Mouse (Mus musculus) cerebellum, adult 8-10 months (tissue): ENCODE results near the gene Prf1.

Experiments
- DNase-seq: peaks from one replicate; pipeline ENCODE4 v3.0.0; 2022

Gene Prf1

DNA sequence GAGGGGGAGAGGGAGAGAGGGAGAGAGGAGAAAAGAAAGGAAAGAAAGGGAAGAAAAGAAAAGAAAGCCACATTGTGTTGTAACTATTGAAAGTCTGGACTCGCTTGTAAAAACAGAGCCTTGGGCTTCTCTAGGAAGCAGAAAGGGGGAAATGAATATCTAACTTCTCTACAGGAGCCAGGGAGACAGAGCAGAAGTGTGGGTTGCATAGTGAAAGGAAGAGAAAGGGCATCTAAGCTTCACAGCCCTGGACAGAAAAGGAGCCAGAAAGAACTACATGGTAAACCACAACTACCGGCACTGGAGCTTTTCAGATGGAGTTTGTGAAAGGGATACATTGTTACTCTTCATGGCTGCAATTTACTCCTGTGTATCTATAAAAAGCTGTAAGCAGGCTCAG is 7.2 kb upstream of the Prf1 start:
- DNase-seq: no peak

DNA sequence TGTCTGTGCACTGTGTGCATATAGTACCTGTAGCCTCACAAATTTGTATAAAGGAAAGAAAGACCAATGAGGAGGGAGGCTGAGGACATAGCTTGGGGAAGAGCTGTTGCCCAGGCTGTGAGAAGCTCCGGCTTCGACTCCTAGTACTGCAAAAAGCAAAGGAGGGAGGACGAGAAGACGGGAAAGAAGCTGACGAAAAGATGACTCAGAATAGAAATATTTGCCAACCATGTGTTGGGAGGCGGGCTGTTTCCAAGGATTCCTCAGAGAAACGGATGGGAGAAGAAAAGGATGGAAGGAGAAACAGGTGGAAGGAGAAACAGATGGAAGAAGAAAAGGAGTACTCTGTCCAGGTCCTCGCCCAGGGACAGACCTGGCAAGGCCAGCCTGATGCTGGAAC is 3.4 kb upstream of the Prf1 start:
- no peak for DNase-seq

DNA sequence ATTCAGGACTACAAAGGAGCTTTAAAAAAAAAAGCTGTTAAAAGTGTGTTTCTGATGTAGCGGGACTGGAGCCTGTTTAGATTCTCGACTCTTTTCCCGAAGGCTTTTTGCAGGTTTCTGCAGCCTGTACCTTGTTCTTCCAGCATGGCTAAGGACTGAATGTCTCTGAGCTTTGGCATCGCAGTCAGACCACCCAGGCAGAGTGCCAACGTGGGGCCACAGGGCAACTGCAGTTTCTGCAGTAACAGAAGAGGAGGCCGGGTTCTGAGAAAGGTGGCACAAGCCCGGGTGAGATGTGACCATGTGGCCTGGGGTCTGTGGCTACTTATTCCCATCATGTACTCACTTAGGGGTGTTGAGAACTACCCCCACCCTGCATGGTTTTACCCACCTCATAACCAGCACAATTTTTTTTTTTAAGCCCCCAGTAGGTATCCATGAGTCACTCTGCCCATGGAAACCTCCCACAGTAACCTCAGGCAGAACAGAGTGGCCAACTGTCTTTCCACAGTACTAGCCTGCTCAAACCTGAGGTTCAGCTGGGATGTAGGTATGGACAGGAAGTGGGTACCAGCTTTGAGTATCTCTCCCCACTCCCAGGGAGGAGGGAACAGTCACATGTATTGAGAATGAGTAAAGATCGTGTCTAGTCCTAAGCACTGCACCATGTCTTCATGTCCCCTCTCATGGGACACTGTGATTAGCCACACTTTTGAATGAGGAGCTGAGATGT is 754 bp upstream of the Prf1 start:
- no peak for DNase-seq

DNA sequence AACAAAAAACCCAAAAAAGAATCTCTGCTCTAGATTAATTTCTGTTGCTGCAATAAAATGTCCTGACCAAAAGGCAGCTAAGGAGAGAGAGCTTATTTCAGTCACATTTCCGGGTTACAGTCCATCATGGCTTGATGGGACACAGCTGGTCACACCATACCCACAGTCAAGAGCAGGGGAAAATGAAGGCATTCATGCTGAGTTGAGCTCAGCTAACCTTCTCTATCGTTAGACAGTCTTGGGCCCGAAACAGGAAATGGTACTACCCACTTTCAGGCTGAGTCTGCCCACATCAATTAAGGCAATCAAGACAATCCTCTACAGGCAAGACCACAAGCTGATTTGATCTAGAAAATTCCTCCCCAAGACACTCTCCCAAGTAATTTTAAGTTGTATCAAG is 3.4 kb downstream of the Prf1 start:
- DNase-seq: no peak

DNA sequence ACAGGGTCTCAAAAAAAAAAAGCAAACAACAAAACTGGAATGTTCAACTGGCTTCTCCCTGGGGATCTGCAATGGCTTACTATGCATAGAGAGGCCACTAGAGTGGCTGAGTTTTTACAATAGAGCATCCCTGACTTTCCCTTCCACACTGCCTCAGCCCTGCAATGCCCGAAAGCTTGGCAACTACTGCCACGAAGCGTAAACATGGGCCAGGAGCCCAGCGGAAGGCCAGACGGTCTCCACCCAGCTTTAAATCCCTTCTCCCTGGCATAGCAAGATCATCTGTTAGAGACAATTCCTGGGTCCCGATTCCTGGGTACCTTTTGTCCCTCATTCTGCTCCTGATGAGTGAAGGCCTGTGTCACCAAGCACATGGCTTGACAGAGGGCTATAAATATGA is 6.4 kb downstream of the Prf1 start:
- DNase-seq: no peak

DNA sequence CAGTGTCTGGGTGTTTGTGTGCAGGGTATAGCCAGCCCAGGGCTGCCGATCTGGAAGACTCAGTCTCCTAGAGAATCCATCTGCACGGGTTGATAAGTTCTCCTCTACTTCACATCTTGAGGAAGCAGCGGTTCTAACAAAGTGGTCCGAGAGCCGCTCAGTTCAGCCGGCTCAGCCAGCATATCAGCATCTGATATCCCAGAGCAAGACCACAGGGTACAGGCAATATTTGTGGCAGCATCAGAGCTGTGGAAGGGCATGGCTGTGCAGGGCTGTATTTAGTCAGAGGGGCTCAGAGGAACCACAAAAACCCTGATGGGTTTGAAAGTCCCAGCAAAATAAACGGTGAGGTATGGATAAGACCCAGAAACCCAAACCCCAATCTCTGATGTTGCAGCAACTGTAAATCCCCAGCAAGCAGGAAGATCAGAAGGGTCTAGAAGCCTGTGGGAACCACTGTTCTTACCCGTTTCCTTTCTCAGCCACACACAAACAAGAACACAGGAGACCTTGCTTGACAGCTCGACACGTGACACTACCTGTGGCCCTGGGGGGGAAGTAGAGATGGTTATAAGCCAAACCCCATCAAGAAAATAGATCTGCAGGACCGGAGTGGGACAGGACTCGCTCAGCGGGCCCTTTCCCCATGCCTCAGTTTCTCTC is 8.4 kb downstream of the Prf1 start:
- DNase-seq: no peak

DNA sequence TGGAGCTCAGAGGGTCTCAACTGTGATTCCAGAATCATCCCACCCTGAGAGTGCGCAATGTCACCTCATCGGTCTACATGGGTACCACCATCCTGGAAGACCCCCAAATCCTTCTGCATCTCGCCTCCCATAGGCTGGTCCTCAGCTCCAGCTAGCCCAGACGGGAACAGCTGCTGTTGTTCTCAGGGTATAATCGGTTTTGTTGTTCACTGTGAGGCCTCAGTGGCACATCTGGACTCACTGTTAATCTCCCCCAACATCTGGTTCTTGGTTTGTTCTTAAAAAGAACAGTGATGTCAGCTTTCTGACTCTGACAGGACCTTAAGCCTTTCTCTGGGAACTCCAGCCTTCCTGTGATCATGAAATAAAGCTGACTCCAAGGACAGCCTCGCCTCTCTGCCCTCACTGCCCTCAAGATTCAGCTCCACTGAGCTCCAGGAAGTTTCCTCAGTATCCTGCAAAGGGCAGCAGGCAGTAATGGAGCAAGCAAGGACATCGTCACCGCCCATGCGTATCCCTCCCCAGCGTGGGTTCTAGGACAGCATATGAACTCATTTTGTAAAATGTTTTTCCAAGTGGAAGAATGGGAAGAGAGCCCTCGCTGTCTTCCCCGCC is 11.2 kb downstream of the Prf1 start:
- no peak for DNase-seq

DNA sequence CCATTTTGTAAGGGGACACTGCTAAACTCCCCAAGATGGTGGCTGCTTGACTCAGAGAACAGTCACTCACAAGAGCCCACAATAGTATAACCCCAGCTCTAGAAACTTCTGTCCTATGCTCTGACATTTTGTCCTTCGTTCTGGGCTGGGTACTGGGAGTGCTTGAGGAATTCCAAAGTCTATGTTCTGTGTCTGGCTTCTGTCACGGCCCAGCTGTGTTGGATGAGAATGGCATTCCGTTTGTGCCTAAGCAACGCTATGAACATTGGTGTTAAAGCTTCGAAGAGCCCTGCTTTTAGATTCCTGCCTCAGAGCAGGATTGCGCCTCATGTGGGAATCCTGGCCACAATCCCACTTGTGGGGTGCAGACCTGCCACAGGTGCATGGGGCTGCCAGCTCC is 14.5 kb downstream of the Prf1 start:
- no peak for DNase-seq

DNA sequence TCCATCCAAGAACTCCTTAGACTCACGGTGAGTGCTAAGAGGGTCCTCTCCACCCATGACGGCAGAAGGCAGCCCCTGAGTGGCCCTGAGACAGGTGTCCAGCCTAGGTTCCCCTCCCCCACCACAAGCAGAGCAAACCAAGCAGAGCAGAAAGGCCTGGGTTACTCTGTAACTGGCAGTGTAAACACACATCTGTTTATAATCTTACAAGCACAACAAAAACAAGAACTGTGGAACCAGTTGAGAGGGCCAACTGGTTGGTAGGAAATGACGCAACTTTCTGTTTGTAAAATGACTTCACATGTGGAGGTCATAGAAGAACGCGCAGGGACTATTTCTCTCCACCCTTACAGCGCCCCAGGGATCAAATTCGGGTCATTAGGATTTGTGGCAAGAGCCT is 15.1 kb downstream of the Prf1 start:
- no peak for DNase-seq

DNA sequence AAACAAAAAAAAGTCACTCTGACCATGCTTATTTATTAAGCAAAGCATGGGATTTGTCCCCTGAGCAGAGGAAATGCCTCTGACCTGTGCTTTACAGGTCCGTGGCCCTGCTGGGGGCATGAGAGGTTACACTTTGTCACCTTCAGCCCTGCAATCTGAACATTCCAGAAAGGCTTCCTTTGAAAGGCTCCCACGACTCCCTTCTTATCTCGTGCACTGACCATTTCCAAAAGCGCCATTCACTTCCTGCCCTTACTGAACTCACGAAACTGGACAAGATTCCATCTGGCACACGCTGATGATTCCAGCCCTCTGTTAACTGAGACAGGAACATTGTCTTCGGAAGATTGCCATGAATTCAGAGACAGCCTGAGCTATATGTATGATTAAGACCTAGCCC is 16.1 kb downstream of the Prf1 start:
- no peak for DNase-seq

DNA sequence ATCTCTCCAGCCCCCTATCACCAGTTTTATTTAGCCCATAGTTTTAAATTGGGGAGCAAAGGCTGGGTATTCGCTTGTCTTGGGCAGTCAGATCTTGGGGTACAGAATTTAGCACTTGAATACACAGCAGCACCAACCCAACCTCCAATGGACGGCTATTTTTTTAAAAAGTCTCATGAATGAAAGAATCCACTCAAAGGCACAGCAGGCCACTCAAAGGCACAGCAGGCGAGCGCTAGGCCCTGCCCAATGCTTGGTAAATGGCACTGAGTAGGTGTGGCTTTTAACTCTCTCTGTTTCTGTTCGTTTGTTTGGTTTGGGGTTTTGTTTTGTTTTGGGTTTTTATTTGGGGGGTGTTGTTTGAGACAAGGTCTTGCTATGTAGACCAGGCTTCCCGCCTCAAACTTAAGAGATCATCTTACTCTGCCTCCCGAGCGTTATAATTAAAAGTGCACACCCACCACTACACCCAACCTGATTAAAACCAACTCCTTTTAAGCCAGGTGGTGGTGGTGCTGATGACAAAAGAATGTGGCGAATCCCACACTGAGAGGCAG is 17.8 kb downstream of the Prf1 start:
- DNase-seq: no peak

DNA sequence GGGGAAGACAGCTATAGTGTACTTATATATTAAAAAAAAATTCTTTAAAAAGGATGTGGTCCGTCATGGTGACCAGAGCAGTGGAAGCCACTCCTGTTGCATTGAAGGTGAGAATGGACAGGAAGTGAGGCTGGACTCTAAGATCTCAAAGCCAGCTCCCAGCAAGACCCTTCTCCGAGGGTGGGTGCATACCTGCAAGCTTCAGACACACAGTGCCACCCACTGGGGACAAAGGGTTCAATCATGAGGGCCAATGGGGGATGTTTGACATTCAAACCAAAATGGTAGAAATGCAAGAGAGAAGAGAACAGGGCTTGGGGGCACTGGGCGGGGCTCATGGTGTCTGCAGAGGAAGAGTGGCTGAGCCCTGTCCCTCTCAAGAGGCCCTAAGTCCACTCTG is 20.9 kb downstream of the Prf1 start:
- no peak for DNase-seq

DNA sequence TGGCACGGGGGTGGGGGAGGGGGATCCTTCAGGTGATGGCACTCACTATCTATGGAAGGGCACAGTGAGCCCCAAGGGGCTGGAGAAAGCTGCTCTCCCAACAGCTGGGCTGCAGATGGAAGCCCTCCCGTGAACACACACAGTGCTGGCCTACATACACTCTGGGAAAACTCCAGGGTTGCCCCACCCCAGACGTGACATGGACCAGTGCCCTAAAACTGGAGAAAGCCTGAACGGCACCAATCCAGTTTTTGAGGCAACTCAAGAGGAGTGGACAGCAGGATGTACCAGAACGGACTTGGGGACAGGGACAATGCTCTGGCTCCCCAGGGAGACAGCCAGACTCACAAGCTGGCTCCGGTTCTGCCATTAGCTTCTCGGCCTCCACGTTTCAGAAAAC is 27.1 kb downstream of the Prf1 start:
- no peak for DNase-seq

DNA sequence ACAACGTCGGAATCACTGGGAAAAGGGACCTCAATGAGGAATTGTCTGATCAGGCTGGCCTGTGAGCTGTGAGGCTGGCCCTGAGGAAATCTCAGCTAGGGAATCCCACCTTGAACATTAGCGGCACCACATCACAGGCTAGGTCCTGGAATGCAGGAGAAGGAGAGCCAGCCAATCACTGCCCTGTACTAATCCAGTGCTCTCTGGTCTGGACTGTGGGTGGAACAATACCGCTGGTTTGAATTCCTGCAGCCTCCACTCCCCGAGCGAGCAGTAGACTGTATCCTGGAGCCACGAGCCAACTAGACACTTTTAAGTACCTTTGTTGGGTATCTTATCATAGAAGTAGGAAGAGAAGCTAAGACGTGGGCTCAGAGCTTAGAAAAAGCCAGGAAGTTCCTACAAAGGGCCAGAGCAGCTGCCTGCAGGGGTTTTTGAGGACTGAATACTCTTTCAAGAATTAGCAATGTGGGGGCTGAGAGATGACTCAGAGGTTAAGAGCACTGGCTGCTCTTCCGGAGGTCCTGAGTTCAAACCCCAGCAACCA is 28.2 kb downstream of the Prf1 start:
- DNase-seq: no peak

DNA sequence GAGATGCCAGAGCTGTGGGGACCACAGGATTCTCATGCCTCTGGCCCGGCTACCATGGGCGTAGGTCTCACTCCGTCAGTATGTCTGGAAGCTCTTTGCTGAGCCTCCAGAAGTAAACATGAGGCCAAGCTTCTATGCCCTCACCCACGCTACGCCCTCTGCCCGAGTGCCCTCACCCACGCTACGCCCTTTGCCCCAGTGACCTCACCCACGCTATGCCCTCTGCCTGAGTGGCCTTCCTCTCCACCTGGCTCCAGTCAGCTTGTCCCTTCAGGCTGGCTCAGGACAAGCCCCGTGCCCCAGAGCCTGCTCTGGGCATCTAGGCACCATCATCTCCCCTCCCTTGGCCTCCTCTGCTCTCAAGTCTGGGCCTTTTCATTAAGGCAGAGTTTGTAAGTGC is 29.9 kb downstream of the Prf1 start:
- DNase-seq: no peak

DNA sequence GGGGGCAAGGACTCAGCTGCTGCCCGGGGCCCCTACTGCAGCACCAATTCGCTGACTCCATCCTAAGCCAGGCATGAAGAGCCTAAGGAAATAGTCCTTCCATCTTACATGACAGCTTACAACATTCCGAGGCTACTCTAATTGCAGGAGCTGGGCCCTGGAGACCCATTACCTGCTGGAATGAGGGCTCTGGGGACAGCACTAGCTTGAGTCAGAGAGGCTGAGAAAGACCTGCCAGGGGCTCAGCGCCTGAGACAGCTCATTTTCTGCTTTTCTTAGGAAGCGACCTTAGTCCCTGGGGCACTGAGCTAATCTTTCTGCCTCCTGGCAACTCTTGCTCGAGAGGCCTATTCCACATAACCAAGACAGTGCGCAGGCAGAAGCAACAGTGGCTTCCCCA is 31.3 kb downstream of the Prf1 start:
- DNase-seq: no peak

DNA sequence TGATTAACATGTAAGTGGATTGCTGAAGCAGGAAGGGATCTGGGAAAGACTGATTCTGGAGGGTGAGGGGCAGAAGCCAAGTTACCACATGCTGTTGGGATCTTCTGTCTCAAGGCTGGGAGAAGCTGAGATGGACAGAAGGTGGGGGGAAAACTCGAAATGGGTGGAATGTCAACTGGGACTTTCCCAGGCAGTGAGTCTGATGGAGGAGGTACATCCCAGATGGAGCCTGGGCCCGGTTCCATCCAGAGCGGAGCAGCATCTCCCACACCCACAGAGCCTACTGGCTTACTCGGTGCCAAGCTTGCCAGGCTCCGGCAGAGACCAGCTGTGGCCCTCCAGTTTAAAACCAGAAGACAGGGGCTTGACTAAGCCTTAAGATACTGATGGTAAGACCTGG is 33.4 kb downstream of the Prf1 start:
- DNase-seq: peak; percentile 70

DNA sequence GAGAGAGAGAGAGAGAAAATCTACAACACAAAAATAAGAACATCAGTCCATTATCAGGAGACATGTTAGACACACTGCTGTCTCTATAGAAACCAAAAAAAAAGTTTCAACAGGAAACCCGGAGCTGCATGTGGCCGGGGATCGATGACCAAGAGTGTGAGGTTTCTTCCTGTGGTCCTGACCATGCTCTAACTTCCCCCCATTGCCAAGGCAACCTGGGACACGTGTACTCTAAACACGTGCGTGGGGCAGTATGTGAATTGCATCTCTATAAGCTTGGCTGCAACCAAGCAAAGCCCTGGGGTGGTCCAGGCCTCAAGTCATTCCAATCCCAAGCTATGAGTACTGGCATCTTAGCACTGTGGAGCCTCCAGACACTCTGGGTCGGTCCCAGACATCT is 36.9 kb downstream of the Prf1 start:
- no peak for DNase-seq

DNA sequence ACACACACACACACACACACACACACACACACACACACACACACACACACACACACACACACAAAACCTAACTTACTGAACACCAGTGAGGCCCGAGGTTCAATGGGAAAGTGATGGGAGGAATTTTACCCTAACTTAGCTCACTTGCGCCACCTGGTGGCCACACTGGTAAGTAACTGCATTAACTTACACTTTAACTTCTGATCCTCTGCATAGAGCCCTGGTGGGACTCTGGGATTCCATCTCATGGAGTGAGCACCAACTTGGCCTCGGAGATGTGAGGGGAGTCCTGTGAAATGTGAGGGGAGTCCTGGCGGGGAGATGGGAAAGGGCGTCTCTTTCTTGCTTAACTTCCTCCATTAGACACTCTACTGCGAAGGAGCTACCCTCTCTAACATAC is 38.5 kb downstream of the Prf1 start:
- DNase-seq: peak; percentile 81

DNA sequence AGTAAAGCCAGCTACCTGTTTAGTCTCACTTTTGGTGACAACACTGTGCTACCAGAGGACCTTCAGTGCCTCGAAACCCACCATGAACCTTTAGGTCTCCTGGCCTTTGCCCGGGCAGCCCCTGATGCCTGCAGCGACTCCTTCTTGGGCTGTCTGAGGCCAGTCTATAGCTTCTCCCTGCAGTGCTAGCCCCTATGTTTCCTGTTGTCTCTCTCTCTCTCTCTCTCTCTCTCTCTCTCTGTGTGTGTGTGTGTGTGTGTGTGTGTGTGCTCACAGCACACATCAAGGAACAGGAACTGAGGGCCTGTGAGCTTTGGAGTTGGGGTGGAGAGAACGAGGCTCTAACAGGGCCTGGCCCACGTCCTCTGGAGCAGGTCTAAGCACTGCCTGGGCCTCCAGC is 39.0 kb downstream of the Prf1 start:
- DNase-seq: no peak

DNA sequence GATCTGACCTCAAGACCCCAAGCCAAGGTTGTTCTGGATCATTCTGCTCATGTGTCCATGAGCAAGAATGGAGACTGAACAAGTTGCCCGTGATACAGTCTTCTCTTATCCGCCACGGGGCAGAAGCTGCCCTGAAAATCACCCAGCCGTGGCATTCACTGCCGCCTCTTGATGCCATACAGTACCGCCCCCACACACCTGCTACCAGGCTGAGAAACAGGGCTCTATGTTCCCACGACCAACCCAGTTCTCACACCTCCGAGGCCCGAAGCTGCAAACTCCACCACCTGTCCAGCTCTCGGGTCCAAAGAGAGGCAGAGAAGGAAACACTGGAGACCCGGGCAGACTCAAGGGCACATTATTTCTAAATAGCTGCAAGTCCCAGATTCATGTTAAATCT is 40.0 kb downstream of the Prf1 start:
- DNase-seq: no peak

DNA sequence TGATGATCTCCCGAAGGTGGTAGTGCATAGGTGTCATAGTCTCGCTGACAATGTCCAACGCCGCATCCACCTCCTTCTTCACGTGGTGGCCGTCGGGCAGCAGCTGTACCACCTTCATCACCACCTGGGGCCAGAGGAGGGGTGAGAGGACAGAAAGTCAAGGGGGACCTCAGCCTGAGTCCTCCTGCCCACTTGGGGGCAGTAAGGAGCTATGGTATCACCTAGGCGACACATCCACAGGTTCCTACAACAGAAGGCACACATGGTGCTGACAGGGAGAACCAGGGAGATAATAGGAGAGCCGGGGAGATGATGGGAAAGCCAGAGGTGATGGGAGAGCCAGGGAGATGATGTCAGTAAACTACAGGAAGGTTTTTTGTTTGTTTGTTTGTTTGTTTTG is 41.6 kb downstream of the Prf1 start:
- no peak for DNase-seq

DNA sequence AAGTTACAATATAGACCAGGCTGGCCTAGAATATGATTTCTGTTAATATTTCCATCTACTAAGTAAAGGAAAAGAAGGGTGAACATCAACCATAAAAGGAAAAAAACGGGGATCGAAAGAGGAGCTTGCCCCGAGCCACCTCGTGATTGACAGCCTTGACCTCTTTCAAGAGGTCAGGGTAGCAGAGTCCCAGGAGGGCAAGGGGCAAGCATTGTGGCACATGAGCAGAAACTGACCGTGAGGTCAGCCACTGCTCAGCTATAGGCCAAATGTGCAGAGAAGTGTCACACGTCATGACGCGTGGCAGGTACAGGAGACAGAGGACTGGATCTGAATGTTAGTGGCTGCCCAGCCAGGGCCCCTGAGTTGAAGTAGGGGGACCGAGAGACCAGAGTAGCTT is 42.6 kb downstream of the Prf1 start:
- no peak for DNase-seq

DNA sequence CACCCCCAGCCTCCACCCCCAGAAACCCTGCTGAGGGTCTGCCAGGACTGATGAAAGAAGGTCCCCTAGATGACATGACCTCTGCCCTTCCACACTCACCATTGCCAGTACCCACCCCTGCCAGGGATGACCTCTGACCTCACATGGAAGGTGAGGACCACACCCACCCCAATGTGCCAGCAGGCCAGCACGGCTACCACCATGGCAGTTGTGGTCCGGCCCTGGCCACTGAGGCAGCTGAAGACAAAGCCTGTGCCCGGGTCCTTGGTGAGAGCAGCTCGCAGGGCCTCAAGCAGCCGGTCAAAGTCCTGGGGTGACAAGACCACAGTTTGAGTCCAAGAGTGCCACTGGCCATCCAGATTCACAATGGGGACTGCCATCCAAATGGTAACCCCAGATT is 43.4 kb downstream of the Prf1 start:
- no peak for DNase-seq
